Mouse (Mus musculus): ENCODE results near the gene Sh3bp2. TPM values are rescaled to one million over a fixed set of nuclear protein-coding genes. Genes with fewer than 3 reads are reported as not detected.
A peak's percentile ranks its signal among the peaks of the same experiment; 100 is the strongest.

Gene Sh3bp2
- total RNA-seq, 2 experiments from 2014 or later: 4.7 to 5.6 TPM

DNA sequence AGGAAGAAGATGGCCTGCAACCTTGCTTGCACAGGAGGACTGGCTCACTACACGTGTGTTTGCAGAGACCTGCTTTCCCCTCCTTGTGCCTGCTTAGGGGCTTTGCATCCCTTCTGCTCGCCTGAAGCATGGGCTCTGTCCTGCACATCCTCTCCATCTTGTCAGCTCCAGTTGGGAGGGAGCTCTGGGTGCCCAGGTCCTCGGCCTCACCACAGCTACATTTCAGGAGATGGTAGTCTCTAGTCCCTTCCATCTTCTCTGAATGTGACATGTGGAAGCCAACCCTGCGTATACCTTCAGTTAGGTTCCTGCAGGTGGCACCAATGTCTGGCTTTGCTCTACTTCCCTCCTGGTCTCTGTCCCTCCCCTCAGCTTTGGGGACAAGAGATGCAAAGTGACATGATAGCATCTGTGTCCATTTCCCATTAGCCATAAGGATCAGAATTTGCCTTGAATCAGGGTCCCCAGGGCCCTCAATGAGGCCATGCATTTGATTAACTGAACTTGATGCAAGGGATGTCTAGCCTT is 1.6 kb upstream of the Sh3bp2 start:
- ATAC-seq (replicated peaks; ENCODE audit: low FRiP score, poor library complexity, severe bottlenecking): no peak

DNA sequence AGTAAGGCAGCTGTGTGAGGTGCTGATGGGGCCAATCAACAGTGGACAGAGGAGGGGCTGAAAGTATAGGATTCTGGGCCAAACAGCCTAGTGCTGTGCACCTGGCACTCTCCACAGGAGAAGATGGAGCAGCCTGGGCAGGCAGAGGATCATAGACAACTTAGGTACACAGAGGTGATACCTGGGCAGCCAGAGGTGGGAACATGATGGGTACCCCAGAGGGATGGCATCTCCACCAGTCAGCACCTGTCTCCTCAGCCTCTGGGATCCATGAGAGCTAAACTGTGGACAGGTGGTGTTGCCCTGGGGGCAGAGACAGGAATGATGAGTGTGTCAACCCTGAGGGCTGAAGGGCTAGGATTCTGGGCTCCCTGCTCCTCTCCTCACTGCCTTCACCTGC is 1.1 kb upstream of the Sh3bp2 start:
- no peak for ATAC-seq (replicated peaks; ENCODE audit: low FRiP score, poor library complexity, severe bottlenecking)

DNA sequence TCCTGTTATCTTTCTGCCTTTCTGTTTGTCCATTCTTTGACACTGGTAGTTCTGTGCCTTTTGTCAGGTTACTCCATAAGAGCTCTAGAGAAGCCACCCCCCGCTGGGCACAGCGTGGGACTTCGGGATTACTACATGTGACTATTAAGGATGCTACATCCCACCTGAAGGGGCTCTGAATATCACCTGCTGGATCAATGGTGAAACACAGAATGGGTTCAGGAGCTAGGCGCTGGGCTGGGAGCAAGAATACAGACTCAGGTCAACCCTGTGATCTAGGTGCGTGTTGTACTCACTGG is 788 bp downstream of the Sh3bp2 start:
- no peak for ATAC-seq (replicated peaks; ENCODE audit: low FRiP score, poor library complexity, severe bottlenecking)

- ATAC-seq (replicated peaks; ENCODE audit: low FRiP score, poor library complexity, severe bottlenecking): no peak
Observed at GRCm38 (mm10) chr5:34527352-34527751, 1.7 kb downstream of the Sh3bp2 start.

DNA sequence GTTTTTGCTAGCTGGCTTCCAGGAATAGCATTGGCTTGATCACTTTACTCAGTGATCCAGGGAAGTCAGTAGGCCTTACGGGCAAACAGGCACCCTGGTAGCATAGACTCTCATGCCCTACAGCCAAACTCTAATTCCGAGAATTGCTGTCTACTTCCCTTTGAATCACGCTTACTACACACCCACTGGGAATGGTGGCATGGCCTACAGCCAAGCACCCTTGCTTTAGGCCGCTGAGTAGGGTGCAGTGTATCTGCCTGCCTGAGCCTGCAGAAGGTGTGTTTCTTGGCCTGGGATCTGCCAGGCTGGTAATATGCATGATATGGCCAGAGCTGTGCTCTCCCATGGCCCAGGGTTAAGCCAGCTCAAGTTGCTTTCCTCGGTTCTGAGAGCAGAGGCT is 3.1 kb downstream of the Sh3bp2 start:
- ATAC-seq (replicated peaks; ENCODE audit: low FRiP score, poor library complexity, severe bottlenecking): no peak

- no peak for ATAC-seq (replicated peaks; ENCODE audit: low FRiP score, poor library complexity, severe bottlenecking)
Observed at GRCm38 (mm10) chr5:34530116-34530515, 4.5 kb downstream of the Sh3bp2 start.

DNA sequence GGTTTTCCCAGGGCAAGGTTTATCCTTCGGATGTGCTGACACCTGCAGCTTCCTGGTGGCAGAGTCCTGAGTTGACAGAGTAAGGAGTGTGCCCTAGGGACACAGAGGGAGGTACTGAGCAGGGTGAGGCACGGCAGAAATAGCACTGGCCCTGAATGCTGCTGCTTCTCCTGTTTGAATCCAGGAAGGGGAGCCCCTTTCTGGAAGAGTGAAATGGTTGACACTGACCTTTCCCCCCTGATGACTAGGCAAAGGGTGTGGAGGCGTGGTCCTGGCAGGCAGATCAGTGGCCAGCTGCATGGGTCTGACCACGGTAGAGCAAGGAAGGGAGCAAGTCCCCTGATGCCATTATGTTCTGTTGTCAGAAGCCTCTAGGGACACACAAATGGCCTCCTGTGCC is 5.0 kb downstream of the Sh3bp2 start:
- no peak for ATAC-seq (replicated peaks; ENCODE audit: low FRiP score, poor library complexity, severe bottlenecking)

- no peak for ATAC-seq (replicated peaks; ENCODE audit: low FRiP score, poor library complexity, severe bottlenecking)
Observed at GRCm38 (mm10) chr5:34533066-34533465, 7.4 kb downstream of the Sh3bp2 start.

- ATAC-seq (replicated peaks; ENCODE audit: low FRiP score, poor library complexity, severe bottlenecking): no peak
Observed at GRCm38 (mm10) chr5:34533820-34534219, 8.2 kb downstream of the Sh3bp2 start.

GRCm38 (mm10) chr5:34534776-34535581 is 9.3 kb downstream of the Sh3bp2 start:
- no peak for ATAC-seq (replicated peaks; ENCODE audit: low FRiP score, poor library complexity, severe bottlenecking)

- no peak for ATAC-seq (replicated peaks; ENCODE audit: low FRiP score, poor library complexity, severe bottlenecking)
Observed at GRCm38 (mm10) chr5:34535831-34536230, 10.2 kb downstream of the Sh3bp2 start.

DNA sequence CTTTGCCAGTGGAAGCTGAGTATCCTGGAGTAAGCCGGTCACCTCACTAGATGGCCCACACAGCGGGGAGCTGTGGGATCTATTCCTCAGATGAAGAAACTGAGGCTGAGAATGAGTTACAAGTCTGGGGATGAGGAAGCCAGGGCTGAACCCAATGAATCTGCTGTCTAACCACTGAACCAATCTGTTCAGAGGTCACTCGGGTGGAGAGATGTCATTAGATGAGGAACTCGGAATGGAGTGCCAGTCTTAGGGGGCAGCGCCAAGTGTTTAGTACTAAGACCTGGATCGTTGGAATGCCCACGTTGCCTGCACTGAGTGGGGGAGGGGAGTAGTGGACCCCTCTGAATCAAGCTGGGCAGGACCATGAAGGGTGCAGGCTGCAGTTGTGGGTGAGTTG is 12.4 kb downstream of the Sh3bp2 start:
- no peak for ATAC-seq (replicated peaks; ENCODE audit: low FRiP score, poor library complexity, severe bottlenecking)

- ATAC-seq (replicated peaks; ENCODE audit: low FRiP score, poor library complexity, severe bottlenecking): peak; percentile 49
Observed at GRCm38 (mm10) chr5:34538527-34538926, 12.9 kb downstream of the Sh3bp2 start.

GRCm38 (mm10) chr5:34539121-34539520 is 13.5 kb downstream of the Sh3bp2 start:
- no peak for ATAC-seq (replicated peaks; ENCODE audit: low FRiP score, poor library complexity, severe bottlenecking)

- no peak for ATAC-seq (replicated peaks; ENCODE audit: low FRiP score, poor library complexity, severe bottlenecking)
Observed at GRCm38 (mm10) chr5:34542166-34542565, 16.5 kb downstream of the Sh3bp2 start.

DNA sequence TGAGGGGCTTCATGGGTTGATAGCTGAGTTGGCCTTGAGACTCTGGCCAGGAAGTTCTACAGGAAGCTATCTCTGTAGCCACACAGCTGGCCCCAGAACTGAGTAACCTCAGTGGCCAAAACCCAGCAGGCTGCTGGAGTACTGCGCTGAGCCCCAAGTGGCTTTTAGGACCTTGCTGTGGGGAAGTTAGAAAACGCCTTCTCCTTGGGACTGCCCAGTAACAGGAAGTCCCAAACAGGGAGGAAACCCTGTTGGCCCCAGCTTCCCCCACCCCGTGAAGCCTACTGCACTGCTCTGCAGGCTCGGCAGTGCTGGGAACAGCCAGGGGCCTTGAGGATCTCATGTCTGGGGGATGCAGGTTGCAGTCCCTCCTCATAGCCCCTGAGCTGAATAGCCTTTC is 17.5 kb downstream of the Sh3bp2 start:
- no peak for ATAC-seq (replicated peaks; ENCODE audit: low FRiP score, poor library complexity, severe bottlenecking)

GRCm38 (mm10) chr5:34547410-34547809 is 21.8 kb downstream of the Sh3bp2 start:
- ATAC-seq (replicated peaks; ENCODE audit: low FRiP score, poor library complexity, severe bottlenecking): peak; percentile 65; the same call in 1 of the 2 replicates

DNA sequence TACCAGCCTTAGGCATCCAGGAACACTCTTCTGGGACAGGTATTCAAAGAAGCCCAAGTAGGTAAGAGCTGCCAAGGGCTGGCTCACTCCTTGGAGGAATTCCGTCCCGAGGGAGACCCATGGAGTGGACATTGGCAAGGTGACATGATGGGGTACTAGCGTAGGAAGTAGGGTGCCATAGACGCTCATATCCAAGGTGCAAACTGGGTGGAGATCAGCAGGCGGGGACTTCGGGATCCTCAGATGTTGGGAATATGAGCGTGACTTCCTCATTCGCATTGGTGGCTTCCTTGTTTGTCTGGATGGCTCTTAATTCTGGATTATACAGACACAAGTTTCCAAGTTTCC is 23.5 kb downstream of the Sh3bp2 start:
- no peak for ATAC-seq (replicated peaks; ENCODE audit: low FRiP score, poor library complexity, severe bottlenecking)

DNA sequence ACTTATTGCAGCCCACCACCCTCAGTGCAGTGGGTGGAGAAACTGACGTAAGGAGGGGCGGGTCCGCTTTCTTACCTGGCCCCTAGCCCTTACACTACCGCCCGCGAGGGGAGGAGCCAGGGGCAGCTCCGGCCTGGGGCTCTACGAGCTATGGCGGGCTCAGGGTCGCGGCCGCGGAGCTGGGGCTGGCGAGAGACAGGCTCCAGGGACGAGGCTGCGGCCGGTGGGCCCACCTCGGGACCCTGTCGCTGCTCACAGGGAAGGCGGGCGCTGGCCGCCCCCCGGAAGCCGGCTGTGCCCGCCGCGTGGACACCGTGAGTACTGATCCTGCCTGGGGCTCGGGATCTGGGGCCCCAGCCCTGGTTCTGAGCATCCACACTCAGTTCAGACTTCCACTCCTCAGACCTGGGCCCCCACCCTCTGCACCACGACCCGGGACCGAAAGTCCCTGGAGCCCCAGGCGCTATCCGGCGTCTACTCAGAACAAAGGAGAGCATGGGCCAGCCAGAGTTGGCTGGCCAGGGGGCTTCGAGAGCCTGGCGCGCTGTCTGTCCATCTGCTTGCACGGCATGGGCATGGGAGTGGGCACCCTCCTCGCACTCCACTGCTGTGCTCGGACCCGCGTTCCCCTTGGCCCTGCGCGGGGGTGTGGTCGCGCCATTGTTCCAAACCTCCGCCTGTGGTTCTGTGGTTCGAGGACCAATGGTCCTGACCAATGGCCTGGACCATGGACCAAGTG is 24.0 kb downstream of the Sh3bp2 start:
- peak; percentile 29 for ATAC-seq (replicated peaks; ENCODE audit: low FRiP score, poor library complexity, severe bottlenecking)

GRCm38 (mm10) chr5:34550251-34550650 is 24.6 kb downstream of the Sh3bp2 start:
- no peak for ATAC-seq (replicated peaks; ENCODE audit: low FRiP score, poor library complexity, severe bottlenecking)

- ATAC-seq (replicated peaks; ENCODE audit: low FRiP score, poor library complexity, severe bottlenecking): no peak
Observed at GRCm38 (mm10) chr5:34551821-34552220, 26.2 kb downstream of the Sh3bp2 start.
